Mouse (Mus musculus) neural tube, embryonic 10.5 days (tissue): ENCODE measurements around the gene Mt4.

Source experiments
- DNase-seq: peaks from one replicate; pipeline ENCODE4 v3.0.0-alpha.2; 2017; ENCODE audit warnings: low spot score; ENCODE audit errors: extremely low spot score

Mt4 gene

DNA sequence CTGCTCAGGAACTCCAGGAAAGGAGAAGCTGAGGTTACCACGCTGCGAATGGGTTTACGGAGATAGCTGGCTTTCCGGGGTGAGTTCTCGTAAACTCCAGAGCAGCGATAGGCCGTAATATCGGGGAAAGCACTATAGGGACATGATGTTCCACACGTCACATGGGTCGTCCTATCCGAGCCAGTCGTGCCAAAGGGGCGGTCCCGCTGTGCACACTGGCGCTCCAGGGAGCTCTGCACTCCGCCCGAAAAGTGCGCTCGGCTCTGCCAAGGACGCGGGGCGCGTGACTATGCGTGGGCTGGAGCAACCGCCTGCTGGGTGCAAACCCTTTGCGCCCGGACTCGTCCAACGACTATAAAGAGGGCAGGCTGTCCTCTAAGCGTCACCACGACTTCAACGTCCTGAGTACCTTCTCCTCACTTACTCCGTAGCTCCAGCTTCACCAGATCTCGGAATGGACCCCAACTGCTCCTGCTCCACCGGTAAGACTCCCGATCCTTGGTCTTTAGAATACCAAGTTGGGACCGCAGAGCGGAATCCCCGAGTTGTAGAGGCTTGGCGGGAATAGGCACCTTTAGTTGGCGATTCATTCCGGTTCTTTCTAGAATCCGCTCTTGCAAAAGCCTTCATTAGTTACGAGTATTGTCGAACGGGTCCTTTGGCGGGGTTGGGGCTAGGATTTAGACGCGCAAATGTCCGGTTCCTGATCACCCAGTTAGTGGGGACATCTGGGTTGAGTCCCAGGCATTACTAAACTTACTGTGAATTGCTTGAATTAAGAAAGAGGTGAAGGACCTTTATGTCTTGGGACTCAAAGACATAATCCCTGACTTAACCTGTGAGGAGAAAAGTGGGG, 42.1 kb downstream of the Mt4 start, which contains the start of gene Mt1:
Mt1 (plus strand) TSS at position 226 of the 856 bp plus-strand sequence.
- peak; percentile 72 for DNase-seq

DNA sequence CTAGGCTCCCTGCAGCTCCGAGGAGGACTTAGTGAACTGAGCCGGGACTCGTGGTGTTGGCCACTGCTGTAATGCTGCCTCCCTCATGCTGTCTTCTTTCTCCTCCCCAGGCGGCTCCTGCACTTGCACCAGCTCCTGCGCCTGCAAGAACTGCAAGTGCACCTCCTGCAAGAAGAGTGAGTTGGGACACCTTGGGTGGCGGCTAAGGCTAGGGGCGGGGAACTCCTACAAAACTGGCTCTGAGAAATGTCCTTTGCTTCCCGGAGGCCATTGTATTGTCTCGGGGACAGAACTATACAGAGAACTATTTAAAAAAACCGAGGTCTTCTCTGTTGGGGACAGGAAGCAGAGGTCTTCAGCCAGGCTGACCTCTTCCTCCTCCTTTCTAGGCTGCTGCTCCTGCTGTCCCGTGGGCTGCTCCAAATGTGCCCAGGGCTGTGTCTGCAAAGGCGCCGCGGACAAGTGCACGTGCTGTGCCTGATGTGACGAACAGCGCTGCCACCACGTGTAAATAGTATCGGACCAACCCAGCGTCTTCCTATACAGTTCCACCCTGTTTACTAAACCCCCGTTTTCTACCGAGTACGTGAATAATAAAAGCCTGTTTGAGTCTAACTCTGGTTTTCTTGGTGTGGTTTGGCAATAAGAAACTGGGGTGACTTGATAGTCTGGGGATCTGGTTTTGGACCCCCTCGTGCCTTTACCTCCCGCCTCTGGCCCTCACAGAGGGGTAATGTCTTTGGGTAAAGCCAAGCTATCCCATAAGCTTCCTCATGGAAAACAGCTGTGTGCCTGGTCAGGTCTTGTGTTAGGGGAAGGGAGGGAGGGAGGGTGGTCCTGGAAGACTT, 42.9 kb downstream of the Mt4 start:
- peak; percentile 66 for DNase-seq

DNA sequence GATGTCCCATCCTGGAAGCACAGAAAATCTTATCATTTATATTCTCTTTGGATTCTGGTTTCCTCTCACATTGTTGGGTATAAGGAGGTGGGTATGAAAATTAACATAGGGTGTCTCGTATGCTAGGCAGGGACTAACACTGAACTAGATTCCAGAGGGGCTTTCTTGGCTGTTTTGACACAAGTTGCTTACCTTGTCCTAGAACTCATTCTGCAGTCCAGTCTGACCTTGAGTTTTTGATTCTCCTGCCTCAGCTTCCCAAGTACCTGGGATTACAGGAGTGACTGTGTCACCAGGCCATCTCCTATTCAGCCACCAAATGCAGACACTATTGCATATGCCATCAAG, 43.5 kb downstream of the Mt4 start:
- DNase-seq, result no peak

DNA sequence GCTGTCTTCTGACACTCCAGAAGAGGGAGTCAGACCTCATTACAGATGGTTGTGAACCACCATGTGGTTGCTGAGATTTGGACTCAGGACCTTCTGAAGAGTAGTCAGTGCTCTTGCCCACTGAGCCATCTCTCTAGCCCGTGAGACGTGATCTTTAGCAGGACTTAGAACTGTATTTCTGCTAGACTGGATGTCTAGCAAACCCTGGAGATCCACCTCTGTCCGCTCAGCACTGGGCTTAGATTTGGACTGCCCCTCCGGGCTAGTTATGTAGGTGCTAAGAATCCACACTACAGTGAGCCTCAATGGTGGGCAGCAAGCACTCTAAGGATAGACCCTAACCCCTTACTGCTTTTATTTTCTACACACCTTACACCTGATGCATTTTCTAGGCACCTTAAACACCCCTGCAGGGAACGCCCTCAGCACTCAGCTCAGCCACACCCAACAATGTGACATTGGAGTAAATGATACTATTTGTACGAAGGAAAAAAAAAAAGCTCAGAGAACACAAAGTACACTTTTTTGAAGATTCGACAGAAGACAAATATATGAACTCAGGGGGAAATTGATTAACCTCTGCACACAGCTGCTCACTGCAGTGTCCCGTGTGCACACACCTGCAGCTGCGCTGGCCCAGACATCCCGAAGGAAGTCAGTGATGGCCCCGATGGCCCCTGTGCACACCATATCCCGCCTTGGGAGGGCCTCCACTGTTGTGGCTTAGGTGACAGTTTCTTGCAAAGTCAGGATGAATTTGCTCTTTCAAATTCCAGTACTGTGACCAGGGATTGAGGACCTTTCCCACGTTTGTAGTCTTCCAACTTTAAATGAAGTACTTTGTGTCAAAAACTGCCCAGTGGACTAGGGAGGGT, 45.3 kb downstream of the Mt4 start:
- DNase-seq, result peak; percentile 16

DNA sequence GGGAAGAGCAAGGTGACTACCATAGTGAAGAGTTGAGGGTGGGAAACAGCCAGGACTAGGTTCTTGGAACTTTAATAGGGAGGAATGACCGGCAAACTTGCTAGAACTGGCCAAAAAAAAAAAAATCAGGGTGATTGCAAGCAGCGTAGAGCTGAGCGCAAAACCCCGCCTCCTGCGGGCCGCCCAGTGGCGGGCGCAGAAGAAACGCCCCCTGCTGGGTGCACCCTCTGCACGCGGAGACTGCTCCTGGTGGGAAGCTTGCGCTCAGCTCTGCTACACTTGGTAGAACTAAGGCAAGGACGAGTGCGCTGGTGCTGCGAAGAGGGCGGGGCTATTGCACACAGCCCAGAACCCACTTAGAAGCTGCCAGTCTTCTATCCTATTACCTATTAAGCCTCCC, 46.1 kb downstream of the Mt4 start:
- DNase-seq, result peak; percentile 65

DNA sequence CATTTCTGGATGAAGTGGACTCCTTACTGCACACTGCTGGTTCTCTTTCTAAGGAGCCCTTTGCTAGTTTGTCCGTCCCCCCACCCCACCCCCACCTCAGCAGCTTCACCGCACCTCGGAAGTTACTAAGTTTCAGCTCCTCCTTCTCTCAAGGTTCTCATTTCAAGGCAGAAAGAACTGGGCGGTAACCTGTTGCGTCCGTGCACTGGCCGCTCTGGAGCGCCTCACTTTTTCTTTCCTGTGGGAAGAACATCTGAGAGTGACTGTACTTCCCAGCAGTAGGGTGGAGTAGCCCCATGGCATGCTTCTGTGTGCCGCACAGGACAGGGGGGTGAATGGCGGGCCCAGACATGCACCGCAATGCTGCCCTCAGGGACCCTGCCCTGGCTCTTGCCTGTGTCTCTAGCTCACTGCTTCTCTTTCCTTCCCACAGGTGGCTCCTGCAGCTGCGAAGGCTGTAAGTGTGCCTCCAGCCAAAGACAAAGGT, 47.4 kb downstream of the Mt4 start:
- peak; percentile 13 for DNase-seq

DNA sequence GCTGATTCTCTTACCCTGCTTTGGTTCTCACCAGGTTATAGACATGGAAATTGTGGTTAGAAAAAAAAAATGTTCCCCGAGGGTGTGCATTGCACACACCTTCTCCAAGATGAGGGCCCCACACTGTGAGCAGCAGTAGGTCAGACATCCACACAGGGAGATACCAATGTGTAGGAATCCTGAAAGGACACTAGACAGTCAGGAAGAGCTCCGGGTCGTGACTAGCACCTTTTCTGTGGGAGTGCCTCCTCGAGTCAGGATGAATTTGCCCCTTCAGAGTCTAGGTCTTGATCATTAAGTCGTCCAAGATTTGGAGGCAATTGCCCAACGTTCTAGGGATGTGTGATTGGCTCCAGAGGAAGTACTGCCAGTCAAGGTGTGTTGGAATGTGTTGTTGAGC, 48.8 kb downstream of the Mt4 start:
- DNase-seq, result no peak

DNA sequence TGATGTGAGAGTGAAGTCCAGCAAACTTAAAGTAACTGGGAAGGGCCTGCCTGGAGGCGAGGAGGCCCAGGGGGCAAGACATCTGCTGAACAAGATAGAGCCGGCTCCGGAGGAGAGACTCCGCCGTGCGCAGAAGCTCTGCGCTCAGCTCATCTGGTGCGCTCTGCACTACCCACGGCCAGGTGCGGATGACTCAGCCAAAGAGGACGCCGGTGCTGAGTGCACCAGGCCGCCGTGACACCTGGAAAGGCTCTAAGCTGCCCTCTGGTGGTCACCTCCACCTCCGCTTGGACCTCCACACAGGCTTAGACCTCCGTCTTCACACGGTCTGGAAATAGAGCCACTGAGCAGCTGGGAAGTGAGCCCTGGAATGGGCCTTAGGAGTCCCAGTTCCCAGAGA, 49.5 kb downstream of the Mt4 start:
- peak; percentile 73 for DNase-seq

DNA sequence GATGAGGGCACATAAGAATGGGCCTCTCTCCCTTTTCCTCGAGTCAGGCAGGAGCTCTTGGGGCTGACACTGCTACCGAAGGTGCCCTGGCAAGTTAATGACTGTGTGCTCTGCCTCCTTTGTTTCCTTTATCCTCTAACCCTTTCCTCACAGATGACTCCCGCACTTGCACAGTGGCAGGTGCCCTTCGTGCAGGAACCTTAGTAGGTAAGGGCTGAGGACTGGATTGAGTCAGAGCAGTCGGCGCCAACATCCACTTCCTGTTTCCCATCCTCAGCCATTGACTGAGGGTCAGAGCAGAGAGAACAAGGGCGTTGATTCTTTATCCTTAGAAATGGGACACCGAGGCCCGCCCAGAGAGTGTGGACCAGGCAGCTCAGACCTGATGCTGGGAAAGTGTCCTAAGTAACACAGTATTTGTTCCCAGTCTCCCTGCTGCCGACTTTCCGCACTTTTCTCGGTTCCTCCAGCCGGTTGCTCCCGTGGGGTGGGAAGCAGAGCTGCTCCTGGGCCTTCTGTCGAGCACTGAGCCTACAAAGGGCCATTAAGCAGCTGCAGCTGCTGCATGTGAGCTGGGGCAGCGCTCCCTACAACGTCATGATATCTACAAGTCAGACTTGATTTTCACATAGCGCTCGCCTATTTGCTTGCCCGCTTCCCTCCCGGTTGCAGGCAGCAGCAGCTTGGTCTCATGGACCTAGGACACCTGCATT, 50.4 kb downstream of the Mt4 start:
- DNase-seq, result peak; percentile 39
